Mouse (Mus musculus) stomach, postnatal 0 days (tissue): ENCODE results near the gene Atp5j2. TPM values are rescaled to one million over a fixed set of nuclear protein-coding genes. Genes with fewer than 3 reads are reported as not detected.
A peak's percentile ranks its signal among the peaks of the same experiment; 100 is the strongest.

ENCODE experiments used
- ATAC-seq: fragments of 200-750 bp; cut with Nextera tagmentation; 2 replicates; pipeline ENCODE4 v1.8.0; 2017; ENCODE audit not compliant: low FRiP score, low TSS enrichment
- DNase-seq: peaks from one replicate; pipeline ENCODE4 v3.0.0-alpha.2; 2016; ENCODE audit warnings: low spot score
- H3K27ac ChIP-seq: fragments of 300-500 bp; sonication (generic); replicated peaks from 2 replicates; pipeline ENCODE4 v1.5.1; 2014; ENCODE audit warnings: mild to moderate bottlenecking, control low read depth
- H3K27me3 ChIP-seq: fragments of 300-500 bp; sonication (generic); 2 replicates; pipeline ENCODE4 v1.6.1; 2014; ENCODE audit warnings: low read length; ENCODE audit not compliant: control insufficient read depth, insufficient read depth
- H3K36me3 ChIP-seq: fragments of 300-500 bp; sonication (generic); 2 replicates; pipeline ENCODE4 v1.6.1; 2014; ENCODE audit warnings: low read length, mixed read lengths; ENCODE audit not compliant: control insufficient read depth, insufficient read depth
- H3K4me1 ChIP-seq: fragments of 300-500 bp; sonication (generic); replicated peaks from 2 replicates; pipeline ENCODE4 v1.6.1; 2014; ENCODE audit warnings: antibody characterized with exemption; ENCODE audit not compliant: control insufficient read depth, insufficient read depth
- H3K4me2 ChIP-seq: fragments of 300-500 bp; sonication (generic); replicated peaks from 2 replicates; pipeline ENCODE4 v1.6.1; 2014; ENCODE audit warnings: low read depth, mild to moderate bottlenecking, control low read depth, moderate library complexity
- H3K4me3 ChIP-seq: fragments of 300-500 bp; sonication (generic); 2 replicates; pipeline ENCODE4 v1.5.1; 2014; ENCODE audit warnings: low read depth, low read length, control low read depth
- H3K9ac ChIP-seq: fragments of 300-500 bp; sonication (generic); 2 replicates; pipeline ENCODE4 v1.6.1; 2014; ENCODE audit warnings: mild to moderate bottlenecking, low read length, control low read depth, mixed read lengths
- H3K9me3 ChIP-seq: fragments of 300-500 bp; sonication (generic); 2 replicates; pipeline ENCODE4 v1.6.1; 2016; ENCODE audit warnings: low read length; ENCODE audit not compliant: control insufficient read depth
- CTCF ChIP-seq: IDR thresholded peaks from 2 replicates; pipeline ENCODE4 v1.5.1; 2016; ENCODE audit warnings: antibody characterized with exemption, low read depth, mild to moderate bottlenecking, moderate library complexity
- EP300 ChIP-seq: optimal IDR thresholded peaks from 2 replicates; pipeline ENCODE3; 2016; ENCODE audit warnings: antibody characterized with exemption
- WGBS: fragments of 180-500 bp; shearing (Covaris S2); extraction: QIAGEN DNeasy Blood & Tissue Kit; methylation state at CpG from one replicate; pipeline ENCODE4 v1.1.7; 2014; 5-methylcytosine and 5-hydroxymethylcytosine counted together
- polyA plus RNA-seq: library from polyadenylated mRNA; unstranded; fragments of >200 nt; fragmentation: Nextera tagmentation; extraction: Ambion mirVana; gene quantifications from 2 replicates; pipeline ENCODE4 v1.2.1, GENCODE M21; 2015

The Atp5j2 gene
- polyA plus RNA-seq, 1 experiment from 2014 or later, result 646 TPM

DNA sequence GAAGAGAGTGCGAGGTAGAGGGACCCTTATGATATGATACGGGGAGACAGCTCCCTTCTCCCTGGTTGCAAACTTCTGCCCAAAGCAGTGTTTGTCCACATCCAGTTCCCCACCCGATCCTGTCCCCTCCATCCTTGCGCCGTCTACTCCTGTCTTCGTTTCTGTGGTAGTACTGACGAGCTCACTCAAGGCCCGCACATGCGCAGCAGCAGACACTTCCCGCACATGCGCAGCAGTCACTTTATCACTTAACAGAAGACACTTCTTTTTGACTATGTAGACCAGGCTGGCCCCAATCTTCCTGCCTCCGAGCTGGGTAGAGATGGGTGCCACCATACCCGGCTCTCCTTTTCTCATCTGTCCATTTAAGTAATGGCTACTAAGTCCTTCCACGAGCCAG, 30.5 kb downstream of the Atp5j2 start:
- TF ChIP-seq CTCF, result no peak
- TF ChIP-seq EP300, result no peak
- H3K4me2 ChIP-seq, result no peak overlapping the region
- no peak overlapping the region for H3K4me3 ChIP-seq
- no peaks in the 10 kb centered on the region for H3K4me1 ChIP-seq
- WGBS, result 94% methylated on average over 14 of the region's 14 CpGs
- no peak overlapping the region for H3K9ac ChIP-seq
- no peaks in the 10 kb centered on the region for H3K27me3 ChIP-seq
- H3K9me3 ChIP-seq, result no peaks in the 10 kb centered on the region
- H3K36me3 ChIP-seq, result peaks cover 28% of the 10 kb centered on the region
- H3K27ac ChIP-seq, result no peak overlapping the region
- ATAC-seq (no peak), DNase-seq (no peak)

DNA sequence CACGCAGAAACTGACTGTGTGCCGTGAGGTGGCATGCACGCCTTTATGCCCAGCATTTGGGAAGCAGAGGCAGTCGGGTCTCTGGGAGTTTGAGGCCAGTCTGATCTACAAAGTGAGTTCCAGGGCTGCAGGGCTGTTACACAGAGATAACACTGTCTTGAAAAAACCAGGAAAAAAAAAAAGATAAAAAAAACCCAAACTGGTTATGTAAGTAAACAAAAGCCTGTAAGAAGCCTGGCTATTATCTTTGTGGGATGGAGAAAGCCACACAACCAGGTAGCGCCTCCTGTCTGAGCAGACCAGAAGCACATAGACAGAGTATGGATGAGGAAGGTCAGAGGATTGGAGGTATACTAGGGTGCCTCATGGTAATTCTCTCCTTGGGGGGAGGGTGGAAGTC, 39.2 kb downstream of the Atp5j2 start:
- peaks cover 32% of the 10 kb centered on the region for H3K36me3 ChIP-seq

DNA sequence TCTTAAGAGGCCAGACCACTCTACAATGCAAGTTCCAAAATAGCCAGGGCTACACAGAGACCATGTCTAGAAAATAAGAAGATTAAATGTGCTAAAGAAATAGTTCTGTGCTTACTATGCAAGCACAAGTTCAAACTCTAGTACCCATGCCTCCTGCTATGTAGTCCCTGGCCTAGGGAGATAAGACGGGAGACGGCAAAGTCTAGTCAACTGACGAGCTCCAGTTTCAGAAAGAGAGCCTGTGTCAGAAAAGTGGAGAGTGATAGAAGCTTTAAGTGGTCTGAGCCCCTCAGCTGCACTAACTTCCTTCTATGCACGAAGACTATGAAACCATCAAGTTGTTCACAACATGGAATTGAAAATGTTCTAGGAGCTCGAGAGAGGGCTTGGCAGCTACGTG, 42.6 kb downstream of the Atp5j2 start:
- no peak overlapping the region for H3K27ac ChIP-seq
- H3K36me3 ChIP-seq, result peaks cover 32% of the 10 kb centered on the region
- DNase-seq (no peak), ATAC-seq (no peak)
- 87% methylated on average over 6 of the region's 6 CpGs for WGBS
- H3K27me3 ChIP-seq, result no peaks in the 10 kb centered on the region
- H3K9me3 ChIP-seq, result no peaks in the 10 kb centered on the region
- no peaks in the 10 kb centered on the region for H3K4me1 ChIP-seq
- no peak overlapping the region for H3K4me2 ChIP-seq
- TF ChIP-seq CTCF (no peak), EP300 (no peak)
- H3K4me3 ChIP-seq, result no peak overlapping the region
- no peak overlapping the region for H3K9ac ChIP-seq

More for the DNA sequence above, 39.2 kb downstream of the Atp5j2 start:
- no peak overlapping the region for H3K9ac ChIP-seq
- TF ChIP-seq EP300 (no peak), CTCF (no peak)
- H3K4me1 ChIP-seq, result no peaks in the 10 kb centered on the region
- no peaks in the 10 kb centered on the region for H3K9me3 ChIP-seq
- WGBS, result 92% methylated on average over 5 of the region's 5 CpGs
- no peak overlapping the region for H3K4me3 ChIP-seq
- H3K27me3 ChIP-seq, result no peaks in the 10 kb centered on the region
- H3K4me2 ChIP-seq, result no peak overlapping the region
- ATAC-seq (no peak), DNase-seq (no peak)
- H3K27ac ChIP-seq, result no peak overlapping the region

DNA sequence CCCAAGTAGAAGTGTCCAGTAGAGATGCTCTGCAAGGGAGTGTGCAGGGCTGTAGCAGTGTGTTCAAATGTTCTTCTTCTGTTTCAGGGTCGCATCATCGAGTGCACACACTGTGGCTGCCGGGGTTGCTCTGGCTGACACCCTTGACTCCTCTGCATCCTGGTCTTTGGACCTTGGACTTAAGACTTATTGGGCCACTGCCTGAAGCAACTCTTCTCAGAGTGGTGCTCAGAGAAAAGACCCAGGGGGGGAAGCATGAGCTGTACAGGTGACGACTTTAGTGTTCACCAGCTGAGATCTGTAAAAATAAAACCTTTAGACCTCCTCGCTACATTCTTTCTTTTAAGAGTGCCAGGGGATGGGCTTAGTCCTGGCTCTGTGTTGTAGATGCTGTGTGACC, 44.1 kb downstream of the Atp5j2 start:
- ATAC-seq (no peak), DNase-seq (no peak)
- peaks cover 40% of the 10 kb centered on the region for H3K36me3 ChIP-seq
- H3K27me3 ChIP-seq, result no peaks in the 10 kb centered on the region
- no peaks in the 10 kb centered on the region for H3K9me3 ChIP-seq
- no peak for TF ChIP-seq CTCF
- TF ChIP-seq EP300, result no peak
- no peak overlapping the region for H3K4me3 ChIP-seq
- H3K9ac ChIP-seq, result no peak overlapping the region
- no peaks in the 10 kb centered on the region for H3K4me1 ChIP-seq
- H3K4me2 ChIP-seq, result no peak overlapping the region
- WGBS, result 88% methylated on average over 5 of the region's 5 CpGs
- H3K27ac ChIP-seq, result no peak overlapping the region

DNA sequence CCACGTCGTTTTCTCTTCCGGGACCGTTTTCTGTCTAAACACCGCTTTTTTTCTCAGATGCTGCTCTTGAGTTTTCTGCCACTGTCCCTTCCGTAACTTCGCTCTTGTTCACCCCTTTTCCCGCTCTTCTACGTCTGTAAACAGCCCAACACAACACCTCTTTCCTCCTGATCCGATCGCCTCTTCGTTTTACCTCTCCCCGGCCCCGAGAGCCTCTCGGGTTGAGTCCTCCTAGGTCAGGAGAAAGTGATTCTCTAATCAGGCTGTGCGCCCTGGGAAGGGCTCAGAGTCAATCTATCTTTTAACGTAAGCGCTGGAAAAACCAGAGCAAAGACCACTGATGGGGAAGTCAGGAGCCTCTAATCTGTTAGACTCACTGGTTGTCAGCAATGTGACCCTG, 51.3 kb downstream of the Atp5j2 start:
- H3K4me2 ChIP-seq, result peak overlapping the region; percentile 74
- WGBS, result under 1% methylated on average over 18 of the region's 18 CpGs
- peak overlapping the region; percentile 78 for H3K27ac ChIP-seq
- H3K4me3 ChIP-seq, result peak overlapping the region; percentile 87
- no peaks in the 10 kb centered on the region; the same call in 1 of the 2 replicates for H3K4me1 ChIP-seq
- no peaks in the 10 kb centered on the region for H3K27me3 ChIP-seq
- H3K36me3 ChIP-seq, result peaks cover 22% of the 10 kb centered on the region
- H3K9me3 ChIP-seq, result no peaks in the 10 kb centered on the region
- H3K9ac ChIP-seq, result peak overlapping the region; percentile 88
- DNase-seq (no peak), ATAC-seq (peak; percentile 18; the same call in 1 of the 2 replicates)
- TF ChIP-seq EP300 (no peak), CTCF (no peak)

DNA sequence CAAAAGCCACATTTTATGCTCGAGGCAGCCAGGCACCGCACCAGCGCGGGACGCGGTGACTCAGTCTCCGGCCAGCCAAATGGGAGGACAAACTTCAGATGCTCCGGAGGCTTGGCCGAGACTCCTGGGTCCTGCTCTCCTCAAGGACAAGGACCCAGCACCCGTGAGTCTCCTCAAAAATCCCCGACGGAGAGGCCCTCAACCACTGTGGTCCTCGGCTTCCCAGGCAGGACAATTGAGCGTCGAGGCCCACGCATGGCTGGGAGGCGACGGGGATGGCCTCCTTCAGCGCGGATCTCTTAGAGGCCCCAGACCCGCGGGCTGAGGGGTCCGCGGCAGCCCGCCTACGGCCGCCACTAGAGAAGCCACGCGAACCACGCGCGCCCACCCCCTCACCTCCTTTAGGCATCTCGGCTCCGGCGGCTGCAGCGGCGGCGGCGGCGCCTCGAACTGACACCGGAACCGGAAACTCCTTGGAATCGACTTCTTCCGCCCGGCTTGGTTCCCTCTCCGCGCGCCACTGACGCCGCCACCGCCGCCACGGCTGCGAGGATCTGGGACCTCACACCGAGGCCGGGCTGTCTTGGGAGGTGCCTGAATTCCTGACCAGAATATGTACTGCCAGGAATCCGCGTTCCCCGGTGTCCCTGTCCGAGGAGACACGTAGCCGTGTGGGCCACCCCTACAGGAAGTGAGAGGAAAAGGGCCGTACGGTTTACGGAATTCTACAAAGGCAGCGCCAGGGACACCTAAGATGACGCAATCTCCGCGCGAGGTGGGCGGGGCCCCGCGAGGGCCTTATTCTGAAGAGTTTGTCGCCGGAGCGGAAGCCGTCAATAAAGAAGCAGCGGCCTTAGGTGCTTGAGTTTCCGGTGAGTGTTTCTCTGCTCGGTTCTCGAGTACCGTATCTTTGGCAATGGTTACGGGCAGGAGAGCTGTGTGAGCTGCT, 52.0 kb downstream of the Atp5j2 start, which contains the start of the genes Pdap1 and Bud31:
Gene Pdap1 (minus strand): TSS at position 668 of the 949 bp plus-strand sequence.
Gene Bud31 (plus strand): TSS at position 792 of the 949 bp plus-strand sequence.
- DNase-seq, result peak; percentile 95
- peak within 1 kb of the TSS; percentile 78 for H3K27ac ChIP-seq
- under 1% methylated on average over 84 of the region's 84 CpGs for WGBS
- H3K9ac ChIP-seq, result peak within 1 kb of the TSS; percentile 88
- no peaks in the 10 kb centered on the region for H3K27me3 ChIP-seq
- H3K4me2 ChIP-seq, result peak within 1 kb of the TSS; percentile 74
- H3K9me3 ChIP-seq, result no peaks in the 10 kb centered on the region
- H3K36me3 ChIP-seq, result peaks cover 22% of the 10 kb centered on the region
- ATAC-seq, result peak; percentile 93
- no peak; the same call in 1 of the 2 replicates for TF ChIP-seq CTCF
- TF ChIP-seq EP300, result peak; percentile 97
- H3K4me3 ChIP-seq, result peak within 1 kb of the TSS; percentile 87
- no peaks in the 10 kb centered on the region; the same call in 1 of the 2 replicates for H3K4me1 ChIP-seq
